Mouse (Mus musculus): Measurements from ENCODE around the gene Tmprss3. TPM values are rescaled to one million over a fixed set of nuclear protein-coding genes. Genes with fewer than 3 reads are reported as not detected.

Tmprss3 gene
- polyA plus RNA-seq, 1 experiment from 2014 or later: not detected

DNA sequence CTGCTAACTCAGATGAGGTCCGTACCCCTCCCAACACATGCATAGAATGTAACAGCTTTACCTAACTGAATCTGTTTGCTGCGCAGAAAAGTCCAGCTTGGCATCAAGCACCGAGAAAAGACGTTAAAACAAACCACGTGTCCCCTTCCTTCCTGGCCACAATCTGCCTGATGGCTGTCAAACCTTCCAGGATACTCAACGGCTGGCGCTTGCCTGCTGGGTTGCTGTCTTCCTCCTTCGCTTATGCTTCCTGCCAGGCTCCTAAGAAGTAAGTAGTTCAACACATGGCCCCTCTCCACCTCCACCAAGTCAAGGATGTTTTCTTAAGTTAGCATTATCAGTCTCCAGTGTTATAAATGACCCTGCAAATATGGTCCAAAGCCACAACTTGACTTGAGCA is 45.0 kb downstream of the Tmprss3 start:
- ATAC-seq (ENCODE audit: low FRiP score, low read depth): no peak
- no peaks in the 10 kb centered on the region for H3K36me3 ChIP-seq
- H3K4me2 ChIP-seq (replicated peaks): no peak overlapping the region
- H3K4me1 ChIP-seq: no peaks in the 10 kb centered on the region
- H3K9ac ChIP-seq: no peak overlapping the region
- H3K27me3 ChIP-seq: no peaks in the 10 kb centered on the region
- H3K9me3 ChIP-seq: peaks cover 7% of the 10 kb centered on the region; the same call in 1 of the 2 replicates
- 67% methylated on average over 8 of the region's 8 CpGs for WGBS
- H3K4me3 ChIP-seq: no peak overlapping the region
- H3K27ac ChIP-seq: no peak overlapping the region

DNA sequence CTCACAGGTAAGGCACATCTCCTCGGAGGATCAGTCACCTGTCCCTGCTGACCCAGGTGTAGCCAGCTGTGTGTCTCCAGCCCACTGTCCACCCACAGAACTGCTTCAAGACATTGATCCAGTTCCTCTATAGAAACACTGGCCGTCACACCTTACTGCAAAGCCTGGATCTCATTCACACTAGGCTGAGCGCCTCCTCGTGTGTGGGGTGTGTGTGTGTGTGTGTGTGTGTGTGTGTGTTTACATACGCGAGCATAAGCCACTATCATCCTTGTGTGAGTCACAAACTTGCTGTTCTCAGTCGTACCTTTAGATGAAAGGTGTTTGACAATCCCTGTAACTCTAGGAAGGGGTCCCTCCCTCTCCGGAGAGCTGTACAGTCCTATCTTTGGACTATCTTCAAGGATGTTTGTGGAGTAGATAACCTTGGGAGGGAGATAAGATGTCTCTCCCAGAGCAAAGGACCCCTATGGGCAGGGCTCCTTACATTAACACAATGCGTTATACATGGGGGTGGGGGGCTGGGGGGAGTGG is 45.7 kb downstream of the Tmprss3 start:
- no peak overlapping the region for H3K4me3 ChIP-seq
- H3K4me2 ChIP-seq (replicated peaks): no peak overlapping the region
- no peak overlapping the region for H3K9ac ChIP-seq
- no peaks in the 10 kb centered on the region for H3K4me1 ChIP-seq
- no peak overlapping the region for H3K27ac ChIP-seq
- peaks cover 7% of the 10 kb centered on the region; the same call in 1 of the 2 replicates for H3K9me3 ChIP-seq
- 80% methylated on average over 9 of the region's 9 CpGs for WGBS
- ATAC-seq (ENCODE audit: low FRiP score, low read depth): no peak
- H3K27me3 ChIP-seq: no peaks in the 10 kb centered on the region
- H3K36me3 ChIP-seq: no peaks in the 10 kb centered on the region

DNA sequence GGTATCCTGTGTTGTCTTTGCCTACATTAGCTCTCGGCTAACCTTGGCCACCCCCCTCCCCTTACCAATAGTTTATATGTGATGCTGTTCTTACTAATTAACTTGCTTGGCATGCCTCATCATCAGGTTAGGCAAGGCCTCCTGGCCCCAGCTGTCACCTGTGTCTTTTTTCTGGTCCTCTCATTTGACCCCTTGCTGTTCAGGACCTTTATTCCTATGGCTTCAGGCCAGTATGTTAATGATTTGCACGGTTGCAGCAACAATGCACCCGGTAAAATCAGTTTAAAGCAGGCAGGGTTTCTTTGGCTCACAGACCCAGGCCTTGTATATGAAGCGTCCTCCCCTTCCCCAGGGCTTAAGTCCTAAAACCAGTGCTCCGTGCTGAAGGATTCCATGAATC is 46.3 kb downstream of the Tmprss3 start:
- Histone ChIP-seq H3K4me2 (replicated peaks) (no peak overlapping the region), H3K4me1 (no peaks in the 10 kb centered on the region), H3K36me3 (no peaks in the 10 kb centered on the region), H3K9me3 (peaks cover 7% of the 10 kb centered on the region; the same call in 1 of the 2 replicates), H3K27me3 (no peaks in the 10 kb centered on the region), H3K4me3 (no peak overlapping the region), H3K9ac (no peak overlapping the region), H3K27ac (no peak overlapping the region)
- no peak for ATAC-seq (ENCODE audit: low FRiP score, low read depth)
- 49% methylated on average over 5 of the region's 5 CpGs for WGBS

DNA sequence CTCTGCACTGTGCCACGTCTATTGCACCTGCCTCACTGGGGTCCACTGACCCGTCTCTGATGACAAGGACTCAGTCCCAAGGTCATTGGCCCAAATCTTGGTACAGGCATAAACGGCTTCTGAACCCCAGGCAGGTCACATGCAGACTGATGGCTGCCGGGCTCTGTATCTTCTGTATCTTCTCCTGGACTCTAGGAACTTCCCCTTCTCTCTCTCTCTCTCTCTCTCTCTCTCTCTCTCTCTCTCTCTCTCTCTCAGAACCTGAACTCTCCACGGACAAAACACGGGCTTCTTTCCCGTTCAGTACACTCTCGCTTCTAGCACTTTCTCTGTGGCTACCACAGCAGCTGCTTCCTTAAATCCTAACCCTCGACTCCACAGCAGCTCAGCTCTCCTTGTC is 52.8 kb downstream of the Tmprss3 start:
- Histone ChIP-seq H3K27me3 (0 out of 2 replicates have a peak, but pooled peaks cover 8% of the 10 kb centered on the region), H3K9me3 (peaks cover 7% of the 10 kb centered on the region; the same call in 1 of the 2 replicates), H3K27ac (no peak overlapping the region), H3K4me3 (no peak overlapping the region), H3K4me2 (replicated peaks) (no peak overlapping the region), H3K9ac (no peak overlapping the region), H3K4me1 (no peaks in the 10 kb centered on the region), H3K36me3 (no peaks in the 10 kb centered on the region)
- ATAC-seq (ENCODE audit: low FRiP score, low read depth): no peak
- WGBS: 86% methylated on average over 9 of the region's 9 CpGs

DNA sequence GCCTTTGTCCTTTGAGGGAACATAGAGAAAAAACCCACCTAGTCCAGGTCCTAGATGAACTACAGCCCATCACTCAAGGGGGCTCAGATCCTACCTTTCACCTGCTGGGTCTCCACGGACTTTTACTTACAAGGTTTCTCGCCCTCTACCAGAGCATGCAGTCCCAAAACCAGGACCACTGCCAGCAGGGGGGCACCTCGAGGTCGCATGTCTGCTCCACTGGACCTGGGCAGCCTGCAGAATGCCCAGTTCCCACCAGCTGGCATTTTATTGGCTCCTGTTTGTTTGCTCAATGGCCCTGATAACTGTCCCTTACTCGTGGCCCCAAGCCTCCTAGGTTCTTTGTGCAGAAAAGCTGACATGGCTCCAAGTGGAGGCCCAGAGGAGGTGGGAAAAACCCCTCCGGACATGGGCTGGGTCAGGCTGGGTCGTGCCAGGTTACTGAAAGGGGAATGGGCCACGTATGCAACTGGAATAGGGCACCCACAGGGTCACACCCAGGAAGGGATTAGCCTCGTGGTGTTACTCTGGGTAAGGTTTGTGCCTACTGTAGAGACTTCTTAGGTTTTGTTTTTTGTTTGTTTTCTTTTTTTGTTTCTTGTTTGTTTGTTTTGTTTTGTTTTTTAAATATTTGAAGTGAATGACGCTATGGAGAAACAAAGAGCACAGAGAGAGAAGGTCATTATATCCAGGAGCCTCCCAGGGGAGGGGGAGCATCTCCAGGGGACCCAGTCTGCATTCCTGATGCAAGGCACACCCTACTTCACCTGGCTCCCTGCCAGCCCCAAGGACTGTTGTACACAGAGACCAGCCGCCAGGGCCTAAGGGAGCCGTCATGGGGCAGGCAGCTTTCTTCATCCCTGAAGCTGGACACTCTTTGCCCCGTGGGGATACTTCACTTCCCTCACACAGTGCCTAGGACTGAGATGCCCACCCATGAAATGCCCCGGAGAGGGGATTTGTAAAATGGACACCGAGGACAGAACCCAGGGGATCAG is 54.4 kb downstream of the Tmprss3 start, which contains the start of gene Tff2:
Gene Tff2, minus strand, starts transcription at position 243 of the 998 bp plus-strand sequence.
- 0 out of 2 replicates have a peak, but pooled peaks cover 8% of the 10 kb centered on the region for H3K27me3 ChIP-seq
- 70% methylated on average over 15 of the region's 15 CpGs for WGBS
- no peak within 1 kb of the TSS for H3K4me2 ChIP-seq (replicated peaks)
- ATAC-seq (ENCODE audit: low FRiP score, low read depth): no peak
- H3K9me3 ChIP-seq: peaks cover 5% of the 10 kb centered on the region; the same call in 1 of the 2 replicates
- no peak within 1 kb of the TSS for H3K9ac ChIP-seq
- H3K4me3 ChIP-seq: no peak within 1 kb of the TSS
- no peak within 1 kb of the TSS for H3K27ac ChIP-seq
- H3K36me3 ChIP-seq: no peaks in the 10 kb centered on the region
- no peaks in the 10 kb centered on the region for H3K4me1 ChIP-seq

DNA sequence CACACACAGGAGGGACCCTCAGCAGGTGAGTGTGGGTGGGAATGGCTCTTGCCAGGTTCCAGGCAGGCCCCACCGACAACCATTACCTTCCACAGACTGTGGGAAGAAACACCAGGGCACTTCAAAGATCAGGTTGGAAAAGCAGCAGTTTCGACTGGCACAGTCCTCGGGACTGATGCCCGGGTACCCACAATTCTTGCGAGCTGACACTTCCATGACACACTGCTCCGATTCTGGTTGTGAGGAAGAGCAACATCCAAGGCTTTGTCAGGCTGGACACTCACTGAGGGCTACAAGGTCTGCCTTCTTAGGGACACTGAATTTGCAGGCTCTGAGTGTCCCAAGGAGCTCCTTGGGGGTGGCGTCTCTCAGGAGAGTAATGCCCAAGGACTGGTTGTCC is 56.7 kb downstream of the Tmprss3 start:
- ATAC-seq (ENCODE audit: low FRiP score, low read depth): no peak
- Histone ChIP-seq H3K9me3 (no peaks in the 10 kb centered on the region), H3K9ac (no peak overlapping the region), H3K27ac (no peak overlapping the region), H3K4me2 (replicated peaks) (no peak overlapping the region), H3K36me3 (no peaks in the 10 kb centered on the region), H3K27me3 (0 out of 2 replicates have a peak, but pooled peaks cover 8% of the 10 kb centered on the region), H3K4me3 (no peak overlapping the region), H3K4me1 (no peaks in the 10 kb centered on the region)
- 88% methylated on average over 7 of the region's 7 CpGs for WGBS

DNA sequence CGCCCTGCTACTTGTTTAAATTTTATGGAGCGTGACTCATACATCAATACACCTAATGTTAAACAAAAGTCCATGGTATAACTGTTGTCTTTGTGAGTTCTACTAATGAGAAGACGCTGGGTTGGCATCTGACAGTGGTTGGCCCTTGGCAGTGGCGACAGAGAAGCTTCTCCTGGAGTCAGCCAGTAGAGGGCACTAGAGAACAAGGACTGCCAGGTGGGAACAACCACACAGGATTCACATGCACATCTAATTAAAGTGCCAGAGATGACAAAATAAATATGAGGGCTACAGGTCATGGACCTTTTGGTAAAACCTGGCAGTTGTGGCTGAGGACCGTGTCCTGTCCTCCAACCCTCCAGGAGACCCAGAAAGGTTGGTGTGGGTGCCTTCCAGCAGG is 60.4 kb downstream of the Tmprss3 start:
- Histone ChIP-seq H3K36me3 (no peaks in the 10 kb centered on the region), H3K27me3 (0 out of 2 replicates have a peak, but pooled peaks cover 3% of the 10 kb centered on the region), H3K9me3 (no peaks in the 10 kb centered on the region), H3K9ac (no peak overlapping the region), H3K4me1 (no peaks in the 10 kb centered on the region), H3K4me3 (no peak overlapping the region), H3K27ac (no peak overlapping the region), H3K4me2 (replicated peaks) (no peak overlapping the region)
- WGBS: 23% methylated on average over 5 of the region's 5 CpGs
- no peak for ATAC-seq (ENCODE audit: low FRiP score, low read depth)

DNA sequence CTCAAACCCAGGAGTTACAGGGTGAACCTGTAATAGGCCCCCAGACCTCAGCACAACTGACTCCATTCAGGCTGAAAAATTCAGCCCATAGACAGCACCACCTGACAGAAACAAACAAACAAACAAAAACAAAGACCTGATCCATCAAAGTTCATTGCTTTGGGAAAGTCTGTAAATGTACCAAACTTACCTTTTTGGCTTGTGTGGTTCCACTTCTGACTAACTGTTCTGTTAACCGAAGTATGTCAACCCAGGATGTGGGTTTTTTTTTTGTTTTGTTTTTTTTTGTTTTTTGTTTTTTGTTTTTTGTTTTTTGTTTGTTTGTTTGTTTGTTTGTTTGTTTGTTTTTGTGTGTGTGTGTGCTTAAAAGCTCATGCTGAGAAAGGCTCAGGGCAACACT is 62.0 kb downstream of the Tmprss3 start:
- H3K27ac ChIP-seq: no peak overlapping the region
- H3K9me3 ChIP-seq: no peaks in the 10 kb centered on the region
- H3K9ac ChIP-seq: no peak overlapping the region
- WGBS: 90% methylated on average over 1 of the region's 1 CpGs
- no peak for ATAC-seq (ENCODE audit: low FRiP score, low read depth)
- no peaks in the 10 kb centered on the region for H3K36me3 ChIP-seq
- no peaks in the 10 kb centered on the region for H3K27me3 ChIP-seq
- no peak overlapping the region for H3K4me2 ChIP-seq (replicated peaks)
- no peak overlapping the region for H3K4me3 ChIP-seq
- no peaks in the 10 kb centered on the region for H3K4me1 ChIP-seq

DNA sequence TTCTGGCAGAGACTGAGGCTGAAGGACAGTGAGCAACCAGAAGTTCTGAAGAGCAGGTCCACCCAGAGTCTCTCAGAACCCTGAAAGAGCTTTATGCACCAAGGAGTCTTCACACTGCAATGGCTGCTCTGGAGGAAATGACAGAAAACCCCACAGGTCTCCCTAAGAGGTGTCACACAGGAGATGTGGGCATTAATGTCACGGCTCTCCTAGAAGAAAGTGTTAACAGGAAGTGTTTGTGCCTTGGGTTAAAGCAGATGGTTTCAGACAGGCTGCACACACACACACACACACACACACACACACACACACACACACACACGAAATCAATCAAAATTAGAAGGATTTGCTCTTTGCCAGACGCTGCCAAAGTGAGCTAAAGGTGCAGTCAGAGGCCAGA is 62.5 kb downstream of the Tmprss3 start:
- ATAC-seq (ENCODE audit: low FRiP score, low read depth): no peak
- no peak overlapping the region for H3K4me2 ChIP-seq (replicated peaks)
- no peaks in the 10 kb centered on the region for H3K9me3 ChIP-seq
- no peak overlapping the region for H3K27ac ChIP-seq
- H3K4me3 ChIP-seq: no peak overlapping the region
- no peaks in the 10 kb centered on the region for H3K36me3 ChIP-seq
- H3K4me1 ChIP-seq: no peaks in the 10 kb centered on the region
- 29% methylated on average over 3 of the region's 3 CpGs for WGBS
- no peak overlapping the region for H3K9ac ChIP-seq
- H3K27me3 ChIP-seq: no peaks in the 10 kb centered on the region

DNA sequence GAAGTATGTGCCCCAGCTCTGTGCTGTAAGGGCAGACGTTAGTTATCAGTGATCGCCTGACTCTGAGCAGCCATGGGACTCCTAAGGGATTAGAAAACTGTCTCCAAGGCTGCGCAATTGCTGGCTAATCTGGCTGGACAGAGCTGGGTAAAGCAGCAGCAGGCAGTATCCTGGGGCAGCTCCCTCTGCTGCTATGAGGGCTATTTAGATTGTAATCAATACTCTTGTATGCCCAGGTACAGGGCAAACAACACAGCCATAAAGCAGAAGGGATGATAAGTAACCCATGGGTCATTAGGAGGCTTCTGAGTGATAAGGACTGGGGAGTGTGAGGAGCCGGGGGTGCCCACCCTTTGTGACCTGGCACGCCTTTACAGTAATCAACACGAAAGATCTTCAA is 63.9 kb downstream of the Tmprss3 start:
- no peak overlapping the region for H3K27ac ChIP-seq
- ATAC-seq (ENCODE audit: low FRiP score, low read depth): no peak
- WGBS: 79% methylated on average over 6 of the region's 6 CpGs
- H3K9ac ChIP-seq: no peak overlapping the region
- H3K4me3 ChIP-seq: no peak overlapping the region
- H3K4me2 ChIP-seq (replicated peaks): no peak overlapping the region
- H3K4me1 ChIP-seq: no peaks in the 10 kb centered on the region
- H3K9me3 ChIP-seq: no peaks in the 10 kb centered on the region
- H3K27me3 ChIP-seq: no peaks in the 10 kb centered on the region
- H3K36me3 ChIP-seq: no peaks in the 10 kb centered on the region

DNA sequence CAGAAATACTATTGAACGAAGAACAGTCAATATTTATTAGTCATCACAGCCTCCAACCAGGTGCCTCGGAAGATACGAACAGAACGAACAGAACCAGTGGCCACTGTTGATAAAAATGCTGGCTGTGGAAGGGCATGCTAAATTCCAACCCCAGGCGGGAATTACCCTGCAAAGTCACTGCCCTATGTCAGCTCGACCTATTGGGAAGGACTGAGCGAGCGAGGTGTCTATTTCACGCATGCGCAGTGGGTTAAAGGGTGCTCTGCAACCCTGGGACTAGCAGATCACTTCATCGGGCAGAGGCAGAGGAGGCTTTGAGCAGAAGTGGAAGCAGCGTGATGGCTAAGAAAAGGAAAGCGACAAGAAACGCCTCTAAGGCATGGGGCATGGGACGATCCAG is 65.0 kb downstream of the Tmprss3 start:
- Histone ChIP-seq H3K36me3 (no peaks in the 10 kb centered on the region), H3K9ac (no peak overlapping the region), H3K27ac (no peak overlapping the region), H3K9me3 (no peaks in the 10 kb centered on the region), H3K4me3 (no peak overlapping the region), H3K27me3 (no peaks in the 10 kb centered on the region), H3K4me2 (replicated peaks) (no peak overlapping the region), H3K4me1 (no peaks in the 10 kb centered on the region)
- 69% methylated on average over 15 of the region's 15 CpGs for WGBS
- no peak for ATAC-seq (ENCODE audit: low FRiP score, low read depth)

DNA sequence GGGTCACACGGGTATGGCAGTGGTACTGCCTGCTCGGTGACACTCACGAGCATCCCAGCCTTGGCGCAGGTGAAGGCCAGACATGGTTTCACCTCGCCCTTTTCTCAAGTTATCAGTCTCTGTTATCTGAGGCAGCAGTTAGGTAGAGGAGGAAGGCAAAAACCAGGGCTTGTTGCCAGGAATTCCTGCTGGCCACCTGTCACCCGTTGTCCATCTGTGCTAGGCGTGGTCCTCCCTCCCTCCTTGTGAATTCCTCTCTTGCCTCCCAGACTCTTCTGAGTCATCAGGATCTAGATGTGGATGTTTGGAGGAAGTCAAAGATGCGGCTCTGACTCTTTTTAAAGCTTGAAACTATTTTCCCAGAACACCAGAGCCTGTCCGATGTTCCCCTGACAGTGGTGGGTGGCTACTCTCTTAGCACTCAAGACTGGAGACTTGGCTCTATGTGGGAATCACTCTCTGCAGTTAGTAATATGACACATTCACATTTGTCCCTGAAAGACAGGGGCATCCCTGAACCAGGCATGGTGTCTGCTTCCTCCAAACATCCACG is 67.4 kb downstream of the Tmprss3 start:
- Histone ChIP-seq H3K4me3 (no peak overlapping the region), H3K4me2 (replicated peaks) (no peak overlapping the region), H3K9me3 (no peaks in the 10 kb centered on the region), H3K36me3 (no peaks in the 10 kb centered on the region), H3K27me3 (no peaks in the 10 kb centered on the region), H3K9ac (no peak overlapping the region), H3K27ac (no peak overlapping the region), H3K4me1 (no peaks in the 10 kb centered on the region)
- WGBS: 85% methylated on average over 10 of the region's 10 CpGs
- ATAC-seq (ENCODE audit: low FRiP score, low read depth): no peak

Data from limb, embryonic 13.5 days (tissue).